Mouse (Mus musculus) natural killer cell, adult 2 months (primary cell): ENCODE measurements around the gene Gm5148.
A peak's percentile ranks its signal among the peaks of the same experiment; 100 is the strongest.

Source experiments
- DNase-seq, 2 experiments: peaks; one replicate each; pipeline ENCODE4 v3.0.0; 2022; ENCODE audit warnings: low spot score in 2 of 2

Gene Gm5148

DNA sequence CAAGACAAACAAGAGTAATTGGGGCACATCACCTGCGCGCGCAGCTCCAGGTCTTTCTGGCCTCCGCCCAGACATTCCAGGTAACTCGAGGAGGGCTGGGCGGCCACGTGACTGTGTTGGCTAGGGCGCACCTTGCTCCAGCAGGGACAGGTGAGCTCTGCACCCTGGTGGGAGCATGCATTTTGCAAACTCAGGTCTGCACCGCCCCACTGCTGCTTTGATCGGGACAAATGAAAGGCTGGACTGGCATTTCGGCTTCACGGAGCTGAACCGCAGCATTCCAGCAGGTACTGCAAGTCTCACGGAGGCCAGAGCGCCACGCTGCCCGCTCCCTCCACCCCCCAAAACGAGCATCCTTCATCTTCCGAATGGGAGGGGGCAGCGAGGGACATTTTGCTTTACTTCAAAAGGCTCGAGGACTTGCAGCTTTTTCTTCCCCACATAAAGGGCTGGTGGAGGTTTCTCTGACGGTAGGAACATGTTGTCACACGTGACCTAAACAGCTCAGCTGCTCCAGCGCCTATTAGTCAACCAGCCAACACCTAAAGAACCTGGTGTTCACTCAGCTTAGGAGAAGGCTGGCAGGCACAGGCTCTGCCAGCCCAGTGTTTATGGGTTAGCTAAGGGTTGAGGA, at the start of gene Gm5148:
Gene Gm5148, minus strand, starts transcription at position 320 of the 634 bp plus-strand sequence.
- DNase-seq: peak in 1 of 2 experiments; percentile 25

DNA sequence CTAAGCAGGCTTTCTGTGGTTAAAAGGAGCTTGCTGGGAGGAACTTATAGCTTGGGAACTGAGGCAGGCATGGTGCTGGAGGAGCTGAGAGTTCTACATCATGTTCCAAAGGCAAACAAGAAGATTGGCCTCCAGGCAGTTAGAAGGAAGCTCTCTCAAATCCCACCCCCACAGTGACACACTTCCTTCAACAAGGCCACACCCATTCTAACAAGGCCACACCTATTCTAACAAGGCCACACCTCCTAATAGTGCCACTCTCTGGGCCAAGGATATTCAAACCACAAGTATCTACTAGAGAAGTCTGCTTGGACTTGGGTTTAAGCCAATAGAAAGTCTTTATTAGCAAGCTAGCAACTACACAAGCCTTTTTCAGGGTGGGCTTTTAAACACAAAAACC, 46.7 kb upstream of the Gm5148 start:
- DNase-seq: no peak

DNA sequence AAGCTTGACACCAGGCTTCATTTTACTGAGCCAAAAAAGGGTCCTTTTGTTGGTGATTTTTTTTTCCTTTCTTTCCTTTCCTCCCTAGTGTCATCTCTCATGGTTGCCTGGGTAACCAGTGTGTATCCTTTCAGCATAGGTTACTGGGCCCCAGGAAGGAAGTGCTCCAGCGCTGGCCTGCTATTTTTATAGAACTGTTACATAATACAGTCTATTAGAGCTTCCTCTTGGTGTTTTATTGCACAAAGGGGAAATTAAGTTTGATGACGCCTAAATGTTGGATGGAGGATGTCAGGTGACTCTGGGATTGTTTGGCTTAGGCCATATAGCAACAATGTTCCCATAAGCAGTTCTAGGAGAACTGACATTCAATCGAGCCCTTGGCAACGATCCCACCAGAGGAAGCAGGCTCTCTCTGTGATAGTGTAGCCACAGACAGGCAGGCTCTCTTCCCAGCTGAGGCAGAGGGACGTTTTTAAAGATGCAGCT, 45.0 kb upstream of the Gm5148 start:
- DNase-seq: peak in 1 of 2 experiments; percentile 7

DNA sequence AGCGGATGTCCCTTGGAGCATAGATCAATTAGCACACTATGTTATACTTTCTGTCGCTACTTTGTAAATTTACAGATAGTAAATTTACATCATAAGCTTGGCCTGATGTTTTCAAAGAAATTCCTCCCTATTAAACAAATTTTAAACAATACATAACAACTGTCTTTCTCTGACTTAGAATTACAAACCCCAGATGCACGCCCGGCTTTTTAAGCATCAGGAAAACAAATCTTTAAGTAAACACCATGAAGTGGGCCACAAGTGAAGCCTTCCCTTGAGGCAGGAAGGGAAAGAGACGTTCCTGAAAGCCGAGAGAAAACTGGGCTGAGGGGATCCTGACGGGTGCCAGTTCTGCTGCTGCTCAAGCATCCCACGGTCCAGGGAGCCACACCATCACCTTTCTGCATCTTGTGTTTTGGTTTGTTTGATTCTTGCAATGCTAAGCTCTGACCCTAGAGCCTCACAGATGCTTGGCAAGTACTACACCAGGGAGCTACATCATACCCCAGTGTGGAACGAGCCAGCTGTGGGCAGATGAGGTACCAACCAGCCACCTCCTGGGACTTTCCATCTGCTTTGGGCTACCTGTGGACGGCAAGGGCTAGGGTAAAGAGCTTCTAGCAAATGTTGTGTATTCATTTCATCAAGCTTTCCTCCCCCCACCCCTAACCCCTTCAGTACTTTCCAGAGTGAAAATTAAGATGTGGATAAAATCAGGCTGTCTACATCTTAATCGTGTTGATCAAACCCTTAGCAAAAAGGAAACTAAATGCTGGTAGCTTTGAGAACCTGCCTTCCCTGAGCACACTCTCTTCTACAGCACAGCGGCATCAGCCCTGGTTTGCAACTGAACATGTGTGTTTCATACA, 43.1 kb upstream of the Gm5148 start:
- DNase-seq: no peak

- DNase-seq: no peak
Measured at GRCm38 (mm10) chr3:37766628-37767027, 42.3 kb upstream of the Gm5148 start.

- DNase-seq: no peak
Measured at GRCm38 (mm10) chr3:37765971-37766370, 41.7 kb upstream of the Gm5148 start.

GRCm38 (mm10) chr3:37765275-37765674, 41.0 kb upstream of the Gm5148 start:
- DNase-seq: no peak

DNA sequence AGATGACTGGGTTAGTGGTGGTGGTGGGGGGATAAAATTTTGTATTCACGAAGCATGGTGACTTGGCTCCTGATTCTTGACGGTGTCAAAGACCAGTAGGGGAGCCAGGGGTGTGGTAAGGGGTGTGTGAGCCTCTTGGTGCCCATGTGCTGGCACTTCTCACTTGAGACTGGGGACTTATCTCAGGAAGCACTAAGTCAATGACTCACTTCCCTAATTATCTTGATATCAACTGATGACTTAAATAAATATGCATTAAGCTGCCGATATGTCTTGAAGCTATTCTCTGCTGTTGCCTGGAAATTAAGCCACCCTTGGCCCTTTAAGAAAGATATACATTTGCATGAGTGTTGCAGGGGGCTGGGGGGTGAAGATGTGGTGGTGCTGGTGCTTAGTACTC, 38.0 kb upstream of the Gm5148 start:
- no peak for DNase-seq

GRCm38 (mm10) chr3:37761741-37762140, 37.5 kb upstream of the Gm5148 start:
- no peak for DNase-seq

GRCm38 (mm10) chr3:37760866-37761265, 36.6 kb upstream of the Gm5148 start:
- DNase-seq: peak in 1 of 2 experiments; percentile 24

GRCm38 (mm10) chr3:37758611-37759322, 34.5 kb upstream of the Gm5148 start:
- no peak for DNase-seq

DNA sequence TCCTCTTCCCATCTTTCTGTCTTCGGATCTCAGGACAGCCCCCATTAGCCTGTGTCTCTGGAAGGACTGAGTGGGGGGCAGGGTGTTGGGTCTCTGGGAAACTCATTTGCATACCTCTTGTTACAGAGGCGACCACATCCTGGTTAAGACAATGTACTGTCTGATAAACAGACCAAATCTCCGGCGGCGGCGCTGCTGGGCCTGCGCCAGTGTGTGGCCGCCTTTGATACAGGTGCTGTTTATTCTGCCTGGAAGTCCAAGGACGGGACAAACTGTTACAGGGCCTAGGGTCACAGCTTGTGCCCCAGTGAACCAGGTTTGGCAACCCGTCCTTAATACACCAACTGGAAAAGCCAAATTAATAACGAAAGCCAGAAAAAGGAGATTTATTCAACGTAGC, 33.8 kb upstream of the Gm5148 start:
- DNase-seq: peak; percentile 35 to 53

- no peak for DNase-seq
Measured at GRCm38 (mm10) chr3:37757613-37758012, 33.3 kb upstream of the Gm5148 start.

GRCm38 (mm10) chr3:37756005-37756404, 31.7 kb upstream of the Gm5148 start:
- DNase-seq: no peak

GRCm38 (mm10) chr3:37754639-37755038, 30.3 kb upstream of the Gm5148 start:
- DNase-seq: no peak

- no peak for DNase-seq
Measured at GRCm38 (mm10) chr3:37753148-37753547, 28.9 kb upstream of the Gm5148 start.

DNA sequence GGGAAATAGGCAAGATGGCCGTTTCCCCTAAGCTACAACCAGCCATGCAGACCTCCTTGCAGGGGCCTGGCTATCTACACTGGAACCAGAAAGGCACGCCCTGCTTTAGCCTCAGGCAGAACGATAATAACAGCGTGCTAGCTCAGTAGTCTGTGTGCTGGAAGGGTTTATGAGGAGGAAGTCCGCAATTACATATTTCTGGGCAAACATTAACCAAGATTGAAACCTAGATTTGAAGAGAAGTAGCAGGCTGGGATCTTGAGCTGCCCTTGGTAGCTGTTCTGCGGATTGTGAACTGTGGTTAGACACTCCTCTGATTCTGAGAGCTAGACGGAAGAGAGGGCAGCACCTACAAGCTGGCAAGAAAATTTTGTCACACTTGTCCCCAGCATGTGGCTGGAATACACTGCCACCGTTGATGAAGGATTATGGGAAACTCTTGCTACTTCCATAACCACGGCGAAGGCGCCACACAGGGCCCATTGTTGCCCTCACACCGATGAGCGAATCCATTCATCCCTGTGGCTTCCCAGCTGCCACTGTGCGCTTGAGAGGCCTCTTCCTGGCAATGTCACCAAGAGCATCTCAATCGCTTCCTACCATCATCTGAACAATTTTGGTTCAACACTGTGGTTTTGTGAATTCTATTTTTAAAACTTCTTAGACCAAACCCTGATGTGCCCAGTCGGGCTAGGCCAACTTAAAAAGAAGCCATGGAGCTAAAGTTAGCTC, 23.9 kb upstream of the Gm5148 start:
- DNase-seq: peak in 1 of 2 experiments; percentile 12

- DNase-seq: no peak
Measured at GRCm38 (mm10) chr3:37747258-37748001, 23.1 kb upstream of the Gm5148 start.

DNA sequence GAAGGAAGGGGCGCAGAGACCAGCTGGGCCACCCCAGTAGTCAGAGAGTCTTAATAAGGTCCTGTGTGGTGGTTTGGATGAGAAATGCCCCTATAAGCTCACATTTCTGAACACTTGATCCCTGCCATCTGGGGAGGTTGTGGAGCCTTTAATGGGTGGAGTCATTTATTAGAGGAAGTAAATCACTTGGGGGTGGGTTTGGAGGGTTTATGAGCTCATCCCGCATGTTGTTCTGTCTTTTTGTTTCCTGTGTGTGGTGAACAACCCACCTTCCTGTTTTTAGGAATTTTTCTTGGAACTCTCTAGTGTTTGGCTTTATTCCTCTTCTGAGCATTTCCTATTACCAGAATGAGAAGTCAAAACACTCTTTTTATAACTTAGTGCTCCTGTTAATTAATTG, 19.8 kb upstream of the Gm5148 start:
- DNase-seq: no peak

- no peak for DNase-seq
Measured at GRCm38 (mm10) chr3:37739996-37740395, 15.7 kb upstream of the Gm5148 start.
